Mouse (Mus musculus): ENCODE measurements around the gene Arhgef28. TPM values are rescaled to one million over a fixed set of nuclear protein-coding genes. Genes with fewer than 3 reads are reported as not detected.
"Not testable (repeated sequence)": the region's sequence is repeated elsewhere in the genome, so short reads cannot be mapped to it uniquely, and the experiment has no call there.

Gene Arhgef28
- total RNA-seq, 4 experiments from 2014 or later: 15.1 to 41.9 (median 31.5) TPM

GRCm38 (mm10) chr13:98122766-98123165 is 83.5 kb downstream of the Arhgef28 start:
- no peak for DNase-seq

- DNase-seq: no peak
These were observed 84.2 kb downstream of the Arhgef28 start for GRCm38 (mm10) chr13:98121993-98122392.

GRCm38 (mm10) chr13:98121124-98121470 is 85.1 kb downstream of the Arhgef28 start:
- DNase-seq: no peak

- no peak for DNase-seq
These were observed 85.7 kb downstream of the Arhgef28 start for GRCm38 (mm10) chr13:98120356-98121123.

- no peak for DNase-seq
These were observed 87.9 kb downstream of the Arhgef28 start for GRCm38 (mm10) chr13:98118291-98118690.

GRCm38 (mm10) chr13:98117566-98118254 is 88.5 kb downstream of the Arhgef28 start:
- no peak for DNase-seq

GRCm38 (mm10) chr13:98115650-98116049 is 90.6 kb downstream of the Arhgef28 start:
- DNase-seq: no peak

GRCm38 (mm10) chr13:98115051-98115450 is 91.2 kb downstream of the Arhgef28 start:
- no peak for DNase-seq

- no peak for DNase-seq
These were observed 93.3 kb downstream of the Arhgef28 start for GRCm38 (mm10) chr13:98112812-98113503.

- DNase-seq: no peak
These were observed 94.7 kb downstream of the Arhgef28 start for GRCm38 (mm10) chr13:98111531-98111930.

- DNase-seq: no peak
These were observed 95.2 kb downstream of the Arhgef28 start for GRCm38 (mm10) chr13:98111021-98111420.

- not testable (repeated sequence) for DNase-seq
These were observed 97.8 kb downstream of the Arhgef28 start for GRCm38 (mm10) chr13:98108481-98108880.

- no peak for DNase-seq
These were observed 98.6 kb downstream of the Arhgef28 start for GRCm38 (mm10) chr13:98107621-98108020.

GRCm38 (mm10) chr13:98095966-98096365 is 110.3 kb downstream of the Arhgef28 start:
- DNase-seq: no peak

- no peak for DNase-seq
These were observed 111.9 kb downstream of the Arhgef28 start for GRCm38 (mm10) chr13:98094332-98094731.

- DNase-seq: no peak
These were observed 112.8 kb downstream of the Arhgef28 start for GRCm38 (mm10) chr13:98093483-98093882.

- no peak for DNase-seq
These were observed 113.8 kb downstream of the Arhgef28 start for GRCm38 (mm10) chr13:98092354-98093002.

GRCm38 (mm10) chr13:98079640-98080039 is 126.6 kb downstream of the Arhgef28 start:
- DNase-seq: no peak

- DNase-seq: no peak
These were observed 128.0 kb downstream of the Arhgef28 start for GRCm38 (mm10) chr13:98078251-98078650.

- DNase-seq: no peak
These were observed 129.0 kb downstream of the Arhgef28 start for GRCm38 (mm10) chr13:98077216-98077615.

GRCm38 (mm10) chr13:98074871-98075270 is 131.4 kb downstream of the Arhgef28 start:
- peak; percentile 22 for DNase-seq

- DNase-seq: no peak
These were observed 133.0 kb downstream of the Arhgef28 start for GRCm38 (mm10) chr13:98073190-98073589.

GRCm38 (mm10) chr13:98070458-98070857 is 135.8 kb downstream of the Arhgef28 start:
- DNase-seq: no peak

Data from adrenal gland, adult 8-10 months (tissue).